Mouse (Mus musculus): ENCODE data around the gene Gm29797. TPM values are rescaled to one million over a fixed set of nuclear protein-coding genes. Genes with fewer than 3 reads are reported as not detected.

Gm29797 gene
- polyA plus RNA-seq, 1 experiment from 2014 or later: not detected

GRCm38 (mm10) chr2:181658528-181658927 is 1.7 kb downstream of the Gm29797 start:
- Histone ChIP-seq H3K36me3 (peaks cover 48% of the 10 kb centered on the region), H3K4me1 (replicated peaks) (peaks cover 12% of the 10 kb centered on the region; the same call in 1 of the 2 replicates), H3K27ac (no peak overlapping the region), H3K4me3 (no peak overlapping the region), H3K9ac (no peak overlapping the region), H3K27me3 (no peaks in the 10 kb centered on the region), H3K9me3 (no peaks in the 10 kb centered on the region), H3K4me2 (no peak overlapping the region)
- no peak for ATAC-seq (ENCODE audit: low FRiP score)
- WGBS: 87% methylated on average over 7 of the region's 7 CpGs

DNA sequence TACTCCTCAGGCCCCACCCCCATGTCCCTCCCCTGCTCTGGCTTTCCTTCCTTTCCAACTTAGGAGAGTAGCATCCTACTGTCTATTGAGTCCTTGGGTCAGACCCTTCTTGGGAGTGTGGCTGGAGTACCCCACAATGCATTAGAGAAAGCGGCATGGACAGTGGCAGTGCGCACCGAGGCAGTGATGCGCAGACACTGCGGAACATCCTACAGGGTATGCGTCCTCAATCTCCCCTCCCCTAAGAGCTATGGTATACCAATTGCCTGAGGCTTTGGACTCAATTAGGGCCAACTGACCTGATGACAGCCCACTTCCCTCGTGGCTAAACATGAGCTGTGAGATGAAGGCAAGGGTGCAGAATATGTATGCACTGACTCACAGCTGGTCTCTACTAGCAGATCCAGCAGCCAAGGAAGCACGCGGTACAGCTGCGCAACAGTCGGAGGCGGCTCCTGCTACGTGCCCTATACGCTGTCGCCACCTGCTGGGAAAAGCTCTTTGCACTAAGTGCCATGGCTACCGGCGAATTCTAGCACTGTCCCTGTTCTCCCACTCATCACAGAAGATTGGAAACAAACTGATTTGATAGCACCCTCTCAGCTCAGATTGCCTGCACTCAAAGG is 2.2 kb downstream of the Gm29797 start:
- H3K9me3 ChIP-seq: no peaks in the 10 kb centered on the region
- no peak overlapping the region for H3K4me3 ChIP-seq
- H3K27ac ChIP-seq: no peak overlapping the region
- H3K27me3 ChIP-seq: no peaks in the 10 kb centered on the region
- peaks cover 12% of the 10 kb centered on the region; the same call in 1 of the 2 replicates for H3K4me1 ChIP-seq (replicated peaks)
- peak overlapping the region; percentile 2; the same call in 1 of the 2 replicates for H3K4me2 ChIP-seq
- WGBS: 38% methylated on average over 17 of the region's 17 CpGs
- peak; percentile 65; the same call in 1 of the 2 replicates for ATAC-seq (ENCODE audit: low FRiP score)
- peaks cover 43% of the 10 kb centered on the region for H3K36me3 ChIP-seq
- H3K9ac ChIP-seq: no peak overlapping the region

DNA sequence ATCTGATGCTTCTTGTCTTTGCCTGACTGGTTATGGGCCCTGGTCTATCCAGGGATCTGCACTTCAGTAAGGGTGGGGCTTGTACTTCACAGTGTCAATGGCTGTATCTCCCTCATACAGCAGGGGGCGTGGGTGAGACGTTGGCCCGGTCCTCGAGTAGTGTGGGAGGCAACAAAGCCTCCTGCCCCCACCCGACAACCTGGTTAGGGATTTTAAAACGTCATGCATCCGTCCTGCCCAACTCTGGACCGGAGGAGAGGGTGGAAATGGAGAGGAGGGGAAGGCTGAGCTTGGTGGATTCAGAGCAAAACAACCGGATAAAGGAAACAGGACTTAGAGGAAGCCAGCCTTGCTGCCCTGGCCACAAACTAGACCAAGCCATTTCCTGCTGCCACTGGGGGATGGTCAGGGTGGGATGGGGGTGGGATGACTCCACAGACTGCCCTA is 2.8 kb downstream of the Gm29797 start:
- peak; percentile 64 for ATAC-seq (ENCODE audit: low FRiP score)
- Histone ChIP-seq H3K36me3 (peaks cover 37% of the 10 kb centered on the region), H3K27me3 (no peaks in the 10 kb centered on the region), H3K9ac (no peak overlapping the region), H3K4me1 (replicated peaks) (peaks cover 12% of the 10 kb centered on the region; the same call in 1 of the 2 replicates), H3K27ac (no peak overlapping the region), H3K4me2 (peak overlapping the region; percentile 2; the same call in 1 of the 2 replicates), H3K4me3 (no peak overlapping the region), H3K9me3 (no peaks in the 10 kb centered on the region)
- WGBS: 12% methylated on average over 9 of the region's 9 CpGs

DNA sequence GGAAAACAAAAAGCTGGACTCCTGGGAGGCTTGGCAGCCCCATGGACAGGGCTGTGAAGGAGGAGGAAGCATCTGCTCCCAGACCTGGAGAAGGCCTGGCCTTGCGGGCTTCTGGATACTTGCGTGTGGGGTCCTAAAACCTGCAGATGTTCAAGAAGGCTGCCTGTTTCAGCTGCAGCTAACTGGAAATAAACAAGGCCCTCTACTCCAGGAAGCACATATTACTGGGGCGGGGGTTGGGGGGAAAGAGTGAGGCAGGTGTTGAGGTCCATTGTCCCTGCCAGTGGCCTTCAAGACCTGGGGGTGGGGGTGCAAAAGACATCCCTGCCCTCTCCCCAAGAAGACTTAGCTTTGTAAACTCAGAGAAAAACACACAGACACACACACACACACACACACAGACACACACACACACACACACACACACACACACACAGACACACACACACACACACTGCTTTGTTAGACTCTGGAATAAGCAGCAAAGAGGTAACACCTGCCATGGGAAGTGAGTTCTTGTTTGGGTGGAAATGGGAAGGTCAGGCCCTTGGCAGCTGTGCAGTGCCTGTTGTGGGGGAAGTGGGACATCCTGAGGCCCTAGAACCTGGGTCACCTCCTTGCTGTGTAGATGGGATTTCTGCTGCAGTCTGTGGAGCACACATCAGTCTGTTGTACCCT is 5.9 kb downstream of the Gm29797 start:
- Histone ChIP-seq H3K9ac (no peak overlapping the region), H3K36me3 (peaks cover 7% of the 10 kb centered on the region; the same call in 1 of the 2 replicates), H3K27me3 (peaks cover 2% of the 10 kb centered on the region; the same call in 1 of the 2 replicates), H3K4me3 (no peak overlapping the region), H3K4me1 (replicated peaks) (peaks cover 12% of the 10 kb centered on the region; the same call in 1 of the 2 replicates), H3K27ac (peak overlapping the region; percentile 19; the same call in 1 of the 2 replicates), H3K4me2 (no peak overlapping the region), H3K9me3 (no peaks in the 10 kb centered on the region)
- 92% methylated on average over 3 of the region's 3 CpGs for WGBS
- no peak for ATAC-seq (ENCODE audit: low FRiP score)

DNA sequence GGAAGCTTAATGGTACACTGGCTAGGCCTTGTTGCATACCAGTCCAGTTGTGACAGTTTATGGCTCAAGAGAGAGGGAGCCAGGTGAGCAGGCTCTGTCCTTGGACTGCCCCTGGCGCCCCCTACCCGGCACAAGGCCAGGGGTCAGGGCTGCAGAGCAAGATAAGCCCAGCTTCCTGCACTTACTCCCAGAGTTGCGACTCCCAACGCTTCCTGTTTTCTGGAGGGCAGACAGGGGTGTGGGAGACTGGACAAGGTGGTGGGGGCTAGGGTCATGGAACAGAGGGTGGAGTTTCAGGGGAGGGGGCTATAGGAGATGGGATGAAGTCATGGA is 6.4 kb downstream of the Gm29797 start:
- Histone ChIP-seq H3K4me1 (replicated peaks) (peaks cover 12% of the 10 kb centered on the region; the same call in 1 of the 2 replicates), H3K4me3 (no peak overlapping the region), H3K36me3 (peaks cover 3% of the 10 kb centered on the region; the same call in 1 of the 2 replicates), H3K27me3 (peaks cover 7% of the 10 kb centered on the region), H3K9ac (no peak overlapping the region; the same call in 1 of the 2 replicates), H3K4me2 (no peak overlapping the region), H3K9me3 (no peaks in the 10 kb centered on the region), H3K27ac (peak overlapping the region; percentile 19; the same call in 1 of the 2 replicates)
- ATAC-seq (ENCODE audit: low FRiP score): no peak
- WGBS: 29% methylated on average over 4 of the region's 4 CpGs

DNA sequence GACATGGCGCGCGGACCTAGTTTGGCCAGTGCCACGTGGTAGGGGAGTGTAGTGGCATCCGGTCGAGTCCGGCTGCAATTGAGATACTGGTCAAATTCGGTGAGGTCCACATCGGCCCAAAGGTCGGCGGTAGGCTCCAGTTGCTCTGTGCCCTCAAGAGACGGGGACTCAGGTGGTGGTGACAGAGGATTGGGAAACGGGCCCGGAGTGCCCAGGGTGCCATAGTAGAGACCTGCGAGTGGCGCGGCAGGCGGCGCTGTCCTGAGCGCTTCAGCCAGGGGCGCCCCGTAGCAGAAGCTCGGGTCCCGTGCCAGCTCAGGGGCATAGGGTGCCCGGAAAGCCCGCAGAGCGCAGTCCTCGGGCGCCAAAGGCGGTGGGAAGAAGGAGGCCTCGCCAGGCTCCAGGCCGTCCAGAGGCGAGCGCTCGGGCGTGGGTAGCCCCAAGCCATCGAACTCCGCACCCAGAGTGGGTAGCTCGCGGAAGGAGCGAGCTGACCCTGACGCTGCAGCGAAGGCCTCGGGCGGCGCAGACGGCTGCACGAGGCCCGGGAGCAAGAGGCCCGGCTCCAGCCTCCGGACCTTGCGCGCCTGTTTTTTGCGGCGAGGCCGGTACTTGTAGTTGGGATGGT is 13.6 kb downstream of the Gm29797 start:
- Histone ChIP-seq H3K36me3 (no peaks in the 10 kb centered on the region), H3K27ac (no peak overlapping the region), H3K4me2 (peak overlapping the region; percentile 66), H3K4me3 (peak overlapping the region; percentile 45), H3K27me3 (peaks cover 71% of the 10 kb centered on the region), H3K4me1 (replicated peaks) (peaks cover 36% of the 10 kb centered on the region), H3K9me3 (no peaks in the 10 kb centered on the region), H3K9ac (peak overlapping the region; percentile 67)
- no peak for ATAC-seq (ENCODE audit: low FRiP score)
- WGBS: 3% methylated on average over 47 of the region's 56 CpGs

GRCm38 (mm10) chr2:181670913-181671311 is 14.1 kb downstream of the Gm29797 start:
- H3K27me3 ChIP-seq: peaks cover 71% of the 10 kb centered on the region
- no peaks in the 10 kb centered on the region for H3K9me3 ChIP-seq
- peak overlapping the region; percentile 45 for H3K4me3 ChIP-seq
- under 1% methylated on average over 41 of the region's 41 CpGs for WGBS
- peaks cover 41% of the 10 kb centered on the region for H3K4me1 ChIP-seq (replicated peaks)
- peak overlapping the region; percentile 67 for H3K9ac ChIP-seq
- peak overlapping the region; percentile 66 for H3K4me2 ChIP-seq
- H3K27ac ChIP-seq: no peak overlapping the region
- no peaks in the 10 kb centered on the region for H3K36me3 ChIP-seq
- ATAC-seq (ENCODE audit: low FRiP score): no peak

DNA sequence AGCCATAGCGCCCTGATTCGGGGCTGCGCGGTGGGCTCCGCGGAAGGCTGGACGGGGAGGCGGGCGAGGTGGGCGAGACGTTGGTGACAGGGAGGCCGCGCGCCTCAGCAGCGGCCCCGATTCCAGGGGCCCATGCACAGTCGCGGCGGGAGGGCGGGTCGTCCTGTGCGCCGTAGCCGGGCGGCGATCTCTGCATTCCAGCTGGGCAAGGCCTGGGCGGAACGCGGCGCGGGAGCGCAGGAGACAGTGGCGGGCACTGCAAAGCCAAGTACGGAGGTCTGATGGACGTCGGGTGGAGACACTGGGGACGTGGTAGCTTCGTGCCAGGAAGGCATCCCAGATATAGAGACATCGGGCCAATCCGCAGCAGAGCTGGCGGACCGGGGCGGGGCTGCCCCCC is 14.5 kb downstream of the Gm29797 start, which contains the start of gene Sox18:
Gene Sox18 (minus strand): TSS at position 315 of the 400 bp plus-strand sequence.
- H3K4me3 ChIP-seq: peak within 1 kb of the TSS; percentile 45
- H3K9ac ChIP-seq: peak within 1 kb of the TSS; percentile 67
- H3K9me3 ChIP-seq: no peaks in the 10 kb centered on the region
- H3K4me2 ChIP-seq: peak within 1 kb of the TSS; percentile 66
- 0 out of 2 replicates have a peak, but pooled peaks have one; percentile 37 for ATAC-seq (ENCODE audit: low FRiP score)
- peaks cover 71% of the 10 kb centered on the region for H3K27me3 ChIP-seq
- peaks cover 45% of the 10 kb centered on the region for H3K4me1 ChIP-seq (replicated peaks)
- no peaks in the 10 kb centered on the region for H3K36me3 ChIP-seq
- no peak within 1 kb of the TSS for H3K27ac ChIP-seq
- under 1% methylated on average over 42 of the region's 43 CpGs for WGBS

- Histone ChIP-seq H3K36me3 (no peaks in the 10 kb centered on the region), H3K27me3 (peaks cover 71% of the 10 kb centered on the region), H3K9ac (no peak overlapping the region), H3K9me3 (no peaks in the 10 kb centered on the region), H3K27ac (no peak overlapping the region), H3K4me3 (no peak overlapping the region), H3K4me1 (replicated peaks) (peaks cover 51% of the 10 kb centered on the region), H3K4me2 (peak overlapping the region; percentile 66)
- ATAC-seq (ENCODE audit: low FRiP score): no peak
- 32% methylated on average over 7 of the region's 7 CpGs for whole genome bisulfite sequencing
These were observed 15.2 kb downstream of the Gm29797 start for GRCm38 (mm10) chr2:181671984-181672383.

- H3K4me1 ChIP-seq (replicated peaks): peaks cover 53% of the 10 kb centered on the region
- no peak overlapping the region for H3K4me2 ChIP-seq
- ATAC-seq (ENCODE audit: low FRiP score): no peak; the same call in 1 of the 2 replicates
- no peak overlapping the region for H3K4me3 ChIP-seq
- peaks cover 61% of the 10 kb centered on the region for H3K27me3 ChIP-seq
- no peak overlapping the region for H3K27ac ChIP-seq
- no peaks in the 10 kb centered on the region for H3K9me3 ChIP-seq
- WGBS: 54% methylated on average over 1 of the region's 1 CpGs
- no peak overlapping the region for H3K9ac ChIP-seq
- no peaks in the 10 kb centered on the region for H3K36me3 ChIP-seq
These were observed 16.7 kb downstream of the Gm29797 start for GRCm38 (mm10) chr2:181673501-181673900.

DNA sequence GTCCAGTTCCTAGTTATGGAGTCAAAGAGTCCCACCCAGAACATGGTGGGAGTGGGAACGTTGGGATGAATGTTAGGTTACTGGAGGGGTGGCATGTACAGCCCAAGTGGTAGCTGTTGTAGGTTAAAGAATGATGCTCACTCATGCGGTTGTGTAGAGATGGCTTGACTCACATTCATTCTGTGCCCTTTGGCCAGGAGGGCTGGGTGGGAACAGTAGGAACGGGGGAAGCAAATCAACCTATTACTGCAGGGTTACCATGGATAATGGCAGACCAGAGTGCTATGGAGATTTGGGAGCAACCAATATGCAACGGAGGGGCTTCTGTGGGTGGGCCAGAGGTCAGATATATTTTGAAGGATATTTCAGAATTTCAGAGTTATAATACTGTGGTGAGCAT is 18.1 kb downstream of the Gm29797 start:
- peaks cover 60% of the 10 kb centered on the region for H3K4me1 ChIP-seq (replicated peaks)
- no peak for ATAC-seq (ENCODE audit: low FRiP score)
- H3K36me3 ChIP-seq: no peaks in the 10 kb centered on the region
- 75% methylated on average over 4 of the region's 4 CpGs for WGBS
- peaks cover 47% of the 10 kb centered on the region for H3K27me3 ChIP-seq
- no peak overlapping the region for H3K9ac ChIP-seq
- no peak overlapping the region for H3K4me3 ChIP-seq
- H3K9me3 ChIP-seq: no peaks in the 10 kb centered on the region
- 0 out of 2 replicates have a peak overlapping the region, but pooled peaks have one; percentile 40 for H3K27ac ChIP-seq
- no peak overlapping the region for H3K4me2 ChIP-seq

DNA sequence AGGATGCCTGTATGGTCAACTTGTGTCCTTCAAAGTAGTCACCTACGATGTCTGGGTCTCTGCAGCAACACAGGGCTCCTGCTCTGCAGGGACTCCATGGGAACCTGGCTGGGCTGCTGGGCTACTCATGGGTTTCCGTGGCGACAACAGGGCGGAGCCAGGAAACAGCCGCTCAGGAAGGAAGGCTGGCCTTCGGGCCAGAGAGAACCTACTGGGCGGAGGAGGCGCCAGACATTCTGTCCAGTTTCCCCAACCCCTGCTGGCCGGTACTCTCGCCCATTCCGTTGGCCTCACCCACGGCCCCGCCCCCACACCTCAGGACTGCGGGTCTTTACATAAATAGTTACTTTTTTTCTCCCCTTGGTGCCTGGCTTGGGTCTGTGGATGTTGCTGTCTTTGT is 18.6 kb downstream of the Gm29797 start:
- no peak overlapping the region for H3K4me3 ChIP-seq
- peak overlapping the region; percentile 37 for H3K4me2 ChIP-seq
- peaks cover 42% of the 10 kb centered on the region for H3K27me3 ChIP-seq
- 2% methylated on average over 14 of the region's 14 CpGs for WGBS
- no peak for ATAC-seq (ENCODE audit: low FRiP score)
- peaks cover 57% of the 10 kb centered on the region for H3K4me1 ChIP-seq (replicated peaks)
- H3K36me3 ChIP-seq: no peaks in the 10 kb centered on the region
- H3K9me3 ChIP-seq: no peaks in the 10 kb centered on the region
- peak overlapping the region; percentile 40 for H3K27ac ChIP-seq
- no peak overlapping the region; the same call in 1 of the 2 replicates for H3K9ac ChIP-seq

Data from hindbrain, embryonic 13.5 days (tissue).